ENCODE assay signal across 12 mouse cellular contexts in the genomic region with DNA sequence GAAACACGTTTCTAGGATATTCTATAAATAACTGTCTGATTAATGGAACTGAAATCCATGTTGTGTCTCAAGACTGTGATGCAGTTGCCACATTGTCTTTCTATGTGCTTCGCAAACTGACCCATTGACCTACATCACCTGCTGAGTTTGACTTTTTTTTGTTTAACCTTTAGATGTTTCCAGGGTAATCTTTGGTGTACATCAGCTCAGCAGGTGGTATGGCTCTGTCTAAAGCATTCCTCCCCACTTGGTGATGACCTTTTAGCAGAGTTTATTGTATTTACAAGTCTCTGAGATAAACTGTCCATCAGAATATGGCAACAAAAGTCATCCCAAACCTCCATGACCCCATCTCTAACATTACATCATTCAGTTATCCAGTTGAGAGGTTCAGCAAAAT.
"Had no signal": no experiment of that assay in that cellular context is flagged by ENCODE, and none has a peak within 500 bp of the region (broad histone marks: within the 10 kb centered on the region; RNA-seq: fewer than 3 reads in every experiment).

No protein-coding gene starts in this region.

- DNase-seq: lung, adult 18-20 months; lung, embryonic 14.5 days; lung, postnatal 10 days; lung, postnatal 4 days; midbrain, embryonic 14.5 days; retina, postnatal 1 day; right cerebral cortex, adult 18-20 months; right cerebral cortex, postnatal 25 days; right cerebral cortex, postnatal 4 days; spleen, adult 18-20 months; thymus, adult 18-20 months; thymus, postnatal 36 days had no signal
